Mouse (Mus musculus): ENCODE measurements around the gene Casp8. TPM values are rescaled to one million over a fixed set of nuclear protein-coding genes. Genes with fewer than 3 reads are reported as not detected.
A peak's percentile ranks its signal among the peaks of the same experiment; 100 is the strongest.
"Not testable (repeated sequence)": the region's sequence is repeated elsewhere in the genome, so short reads cannot be mapped to it uniquely, and the experiment has no call there.

The Casp8 gene
- 2.3 and 3.1 TPM in 2 replicates for polyA plus RNA-seq (2012; rRNA removed)

DNA sequence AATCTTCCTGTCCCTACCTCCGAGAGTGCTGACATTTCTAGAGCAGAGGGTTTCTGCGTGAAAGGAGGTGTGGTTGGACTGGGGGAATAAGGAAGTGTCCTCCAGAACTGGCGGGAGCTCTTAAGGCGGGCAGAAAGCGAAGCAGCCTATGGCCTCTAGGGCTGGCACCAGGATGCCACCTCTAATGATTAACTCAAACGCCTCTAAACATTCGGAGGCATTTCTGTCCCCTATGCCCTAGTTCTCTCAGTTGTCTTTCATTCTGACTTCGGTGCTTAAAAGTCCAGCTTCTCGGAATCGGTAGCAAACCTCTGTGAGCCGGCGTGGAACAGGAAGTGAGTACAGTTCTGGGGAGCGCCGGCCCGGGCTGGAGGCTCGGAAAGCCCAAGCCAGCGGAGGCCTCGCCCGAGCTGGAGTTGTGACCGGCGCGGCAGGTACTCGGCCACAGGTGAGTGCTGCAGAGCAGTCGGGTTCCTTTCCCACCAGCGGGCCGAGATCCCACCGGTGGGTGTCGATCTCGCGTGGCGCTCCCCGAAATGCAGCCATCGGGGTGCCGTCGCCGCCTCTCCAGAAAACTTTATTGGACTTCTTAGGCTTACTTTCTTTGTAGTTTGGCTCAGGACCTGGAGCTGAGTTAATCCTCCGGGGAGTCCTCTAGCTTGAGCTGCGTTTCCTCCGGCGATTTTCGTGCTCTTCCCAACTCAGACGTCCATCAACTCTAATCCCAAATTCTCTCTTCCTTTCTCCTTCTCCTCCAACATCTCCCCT lies at the start of gene Casp8:
TSS of gene Casp8 (plus strand) at position 84 of the 768 bp plus-strand sequence.
- Histone ChIP-seq H3K4me1 (ENCODE audit: control insufficient read depth, insufficient read depth, low read length) (no peaks in the 10 kb centered on the region), H3K4me3 (ENCODE audit: insufficient read depth, low read length) (peak within 1 kb of the TSS; percentile 44), H3K27ac (ENCODE audit: insufficient read depth, low read length) (no peak within 1 kb of the TSS)
- no peak for TF ChIP-seq POLR2A (IDR thresholded peaks at IDR 0.05; ENCODE audit: extremely low read depth, insufficient read depth, low read length)
- no peak for TF ChIP-seq CTCF (IDR thresholded peaks at IDR 0.05; ENCODE audit: extremely low read depth, insufficient read depth, low read length)

GRCm38 (mm10) chr1:58746880-58747279 lies 48.3 kb upstream of the Casp8 start:
- H3K27ac ChIP-seq (ENCODE audit: insufficient read depth, low read length) = no peak overlapping the region
- 0 out of 2 replicates have a peak, but pooled peaks cover 2% of the 10 kb centered on the region for H3K4me1 ChIP-seq (ENCODE audit: control insufficient read depth, insufficient read depth, low read length)
- no peak overlapping the region for H3K4me3 ChIP-seq (ENCODE audit: insufficient read depth, low read length)
- TF ChIP-seq POLR2A (IDR thresholded peaks at IDR 0.05; ENCODE audit: extremely low read depth, insufficient read depth, low read length) = no peak
- TF ChIP-seq CTCF (IDR thresholded peaks at IDR 0.05; ENCODE audit: extremely low read depth, insufficient read depth, low read length) = peak; percentile 76

DNA sequence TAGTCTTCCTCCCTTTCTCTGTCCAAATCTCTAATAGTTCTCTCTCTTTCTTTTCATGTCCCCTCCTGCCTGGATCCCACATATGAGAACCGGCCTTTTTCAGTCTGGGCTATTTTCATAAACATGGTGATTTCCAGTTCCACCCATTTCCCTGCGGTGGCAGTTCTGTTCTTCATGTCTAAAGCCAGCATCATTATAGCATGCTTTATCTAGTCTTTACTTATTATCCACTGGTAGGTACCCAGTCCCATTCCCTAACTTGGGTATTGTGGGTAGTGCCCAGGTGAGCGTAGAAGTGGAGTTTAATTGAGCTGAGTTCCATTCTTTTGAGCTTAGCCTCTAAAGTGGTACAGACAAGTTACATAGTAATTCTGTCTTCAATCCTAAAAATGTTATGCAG lies 35.7 kb upstream of the Casp8 start:
- no peaks in the 10 kb centered on the region for H3K4me1 ChIP-seq (ENCODE audit: control insufficient read depth, insufficient read depth, low read length)
- no peak for TF ChIP-seq POLR2A (IDR thresholded peaks at IDR 0.05; ENCODE audit: extremely low read depth, insufficient read depth, low read length)
- TF ChIP-seq CTCF (IDR thresholded peaks at IDR 0.05; ENCODE audit: extremely low read depth, insufficient read depth, low read length) = no peak
- no peak overlapping the region for H3K4me3 ChIP-seq (ENCODE audit: insufficient read depth, low read length)
- H3K27ac ChIP-seq (ENCODE audit: insufficient read depth, low read length) = no peak overlapping the region

DNA sequence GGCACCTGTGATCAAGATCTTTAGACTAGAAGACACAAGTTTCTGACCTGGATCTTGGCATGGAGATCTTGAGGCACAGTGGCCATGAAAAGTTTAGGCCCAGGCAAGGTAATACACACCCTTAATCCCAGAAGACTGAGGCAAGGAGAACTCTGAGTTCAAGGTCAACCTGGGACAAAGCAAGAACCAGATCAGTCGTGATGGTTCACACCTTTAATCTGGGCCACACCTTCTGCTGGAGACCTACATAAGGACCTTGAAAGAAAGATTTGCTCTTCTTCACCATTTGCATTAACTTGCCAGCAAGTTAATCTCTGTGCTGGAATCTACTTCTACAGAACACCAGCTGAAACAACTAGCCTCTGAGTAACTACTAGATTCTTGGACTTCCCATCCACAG lies 34.6 kb upstream of the Casp8 start:
- H3K27ac ChIP-seq (ENCODE audit: insufficient read depth, low read length) = no peak overlapping the region
- TF ChIP-seq POLR2A (IDR thresholded peaks at IDR 0.05; ENCODE audit: extremely low read depth, insufficient read depth, low read length) (no peak), CTCF (IDR thresholded peaks at IDR 0.05; ENCODE audit: extremely low read depth, insufficient read depth, low read length) (no peak)
- H3K4me1 ChIP-seq (ENCODE audit: control insufficient read depth, insufficient read depth, low read length) = no peaks in the 10 kb centered on the region
- no peak overlapping the region for H3K4me3 ChIP-seq (ENCODE audit: insufficient read depth, low read length)

DNA sequence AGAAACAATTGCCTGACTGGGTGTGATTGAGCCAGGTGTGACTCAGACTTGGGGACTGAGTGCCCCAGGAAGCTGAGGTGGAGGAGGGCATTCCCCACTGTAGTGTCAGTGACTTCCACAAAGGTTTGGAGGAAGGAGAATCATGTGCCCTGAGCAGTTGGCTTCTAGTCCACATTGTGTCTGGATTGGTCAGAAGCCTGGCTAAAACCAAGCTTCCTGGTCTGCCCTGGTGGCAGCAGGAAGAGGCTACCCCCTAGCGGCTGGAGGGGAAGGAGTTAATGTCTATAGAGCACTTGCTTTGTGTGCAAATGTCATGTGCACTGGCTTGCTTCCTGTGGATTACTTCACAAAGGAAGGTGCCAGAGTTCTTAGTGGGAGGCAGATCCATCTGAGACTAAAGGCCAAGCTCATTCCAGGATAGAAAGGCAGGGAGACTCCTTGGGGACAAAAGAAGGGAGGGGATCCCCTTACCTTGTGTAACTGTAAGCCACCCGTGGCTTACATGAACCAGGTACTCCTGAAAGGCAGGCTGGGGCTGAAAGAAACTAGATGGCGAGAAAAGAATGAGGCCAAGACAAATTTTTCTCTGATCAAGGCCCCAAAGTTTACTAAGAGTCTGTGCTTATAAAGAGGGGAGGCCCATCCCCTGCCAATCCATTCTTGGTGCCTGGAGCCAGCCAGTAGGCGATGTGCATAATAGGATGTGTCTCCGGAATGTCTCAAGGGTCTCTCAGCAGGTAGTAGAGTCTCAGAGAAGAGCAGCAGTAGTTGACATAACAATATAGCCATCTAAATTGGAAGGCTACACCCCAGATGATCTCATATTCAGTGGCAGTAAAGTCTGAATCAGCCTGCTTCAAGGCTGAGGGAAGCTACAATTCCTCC lies 33.5 kb upstream of the Casp8 start:
- H3K4me1 ChIP-seq (ENCODE audit: control insufficient read depth, insufficient read depth, low read length); H3K27ac ChIP-seq (ENCODE audit: insufficient read depth, low read length); H3K4me3 ChIP-seq (ENCODE audit: insufficient read depth, low read length): not testable (repeated sequence)

DNA sequence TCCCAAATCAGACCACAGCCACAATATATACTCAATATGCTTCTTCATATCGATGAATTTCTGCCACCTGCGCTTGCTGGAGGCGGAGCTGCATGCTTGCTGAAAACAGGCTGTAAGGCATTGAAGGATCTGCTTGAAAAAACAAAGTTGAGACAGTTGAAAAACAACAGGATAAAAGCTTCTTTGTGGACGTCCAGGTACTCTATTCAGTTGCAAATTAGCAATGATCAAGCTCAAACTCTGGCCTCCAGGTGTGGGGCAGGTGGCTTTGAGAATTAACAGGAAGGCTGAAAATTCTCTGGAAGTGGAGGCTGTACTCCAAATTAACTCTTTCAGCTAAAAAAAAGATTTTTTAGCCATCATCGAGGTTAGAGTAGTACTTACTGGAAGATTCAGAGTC lies 32.6 kb upstream of the Casp8 start:
- H3K4me1 ChIP-seq (ENCODE audit: control insufficient read depth, insufficient read depth, low read length) = no peaks in the 10 kb centered on the region
- TF ChIP-seq POLR2A (IDR thresholded peaks at IDR 0.05; ENCODE audit: extremely low read depth, insufficient read depth, low read length) (no peak), CTCF (IDR thresholded peaks at IDR 0.05; ENCODE audit: extremely low read depth, insufficient read depth, low read length) (no peak)
- no peak overlapping the region for H3K27ac ChIP-seq (ENCODE audit: insufficient read depth, low read length)
- no peak overlapping the region for H3K4me3 ChIP-seq (ENCODE audit: insufficient read depth, low read length)

DNA sequence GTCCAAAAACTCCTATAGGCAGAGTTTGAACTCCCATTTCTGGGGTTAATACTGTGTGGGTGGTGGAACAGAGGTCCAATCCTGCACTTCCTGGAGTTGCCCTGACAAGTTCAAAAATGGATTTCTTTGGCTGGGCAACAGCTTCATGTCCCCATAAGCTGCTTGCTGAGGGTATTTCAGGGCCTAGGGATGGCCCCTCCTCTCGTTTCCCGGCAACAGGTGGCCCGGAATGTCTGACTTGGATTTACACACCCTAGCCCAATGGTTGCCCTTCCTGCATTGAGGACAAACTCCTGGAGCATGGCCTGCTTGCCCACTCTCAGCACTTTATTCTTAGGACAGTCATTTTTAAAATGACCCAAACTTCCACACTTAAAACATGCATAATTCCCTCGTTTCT lies 28.7 kb upstream of the Casp8 start:
- not testable (repeated sequence) for H3K4me1 ChIP-seq (ENCODE audit: control insufficient read depth, insufficient read depth, low read length); H3K4me3 ChIP-seq (ENCODE audit: insufficient read depth, low read length); H3K27ac ChIP-seq (ENCODE audit: insufficient read depth, low read length)

DNA sequence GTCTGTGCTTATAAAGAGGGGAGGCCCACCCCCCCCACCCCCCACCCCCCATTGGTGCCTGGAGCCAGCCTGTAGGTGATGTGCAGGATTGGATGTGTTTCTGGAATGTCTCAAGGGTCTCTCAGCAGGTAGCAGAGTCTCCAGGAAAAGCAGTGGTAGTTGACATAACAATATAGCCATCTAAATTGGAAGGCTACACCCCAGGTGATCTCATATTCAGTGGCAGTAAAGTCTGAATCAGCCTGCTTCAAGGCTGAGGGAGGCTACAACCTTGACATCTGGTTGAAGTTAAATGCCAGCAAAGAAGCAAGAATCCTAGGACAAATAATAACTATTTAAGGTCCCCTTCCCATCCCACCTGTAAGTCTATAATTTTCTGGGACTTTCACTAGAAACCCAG lies 26.0 kb upstream of the Casp8 start:
- TF ChIP-seq CTCF (IDR thresholded peaks at IDR 0.05; ENCODE audit: extremely low read depth, insufficient read depth, low read length) = no peak
- no peak for TF ChIP-seq POLR2A (IDR thresholded peaks at IDR 0.05; ENCODE audit: extremely low read depth, insufficient read depth, low read length)
- Histone ChIP-seq H3K27ac (ENCODE audit: insufficient read depth, low read length) (no peak overlapping the region), H3K4me1 (ENCODE audit: control insufficient read depth, insufficient read depth, low read length) (no peaks in the 10 kb centered on the region), H3K4me3 (ENCODE audit: insufficient read depth, low read length) (no peak overlapping the region)

- Histone ChIP-seq H3K4me1 (ENCODE audit: control insufficient read depth, insufficient read depth, low read length) (no peaks in the 10 kb centered on the region), H3K4me3 (ENCODE audit: insufficient read depth, low read length) (no peak overlapping the region), H3K27ac (ENCODE audit: insufficient read depth, low read length) (no peak overlapping the region)
- TF ChIP-seq CTCF (IDR thresholded peaks at IDR 0.05; ENCODE audit: extremely low read depth, insufficient read depth, low read length) = no peak
- no peak for TF ChIP-seq POLR2A (IDR thresholded peaks at IDR 0.05; ENCODE audit: extremely low read depth, insufficient read depth, low read length)
Measured at GRCm38 (mm10) chr1:58769701-58770100, 25.5 kb upstream of the Casp8 start.

DNA sequence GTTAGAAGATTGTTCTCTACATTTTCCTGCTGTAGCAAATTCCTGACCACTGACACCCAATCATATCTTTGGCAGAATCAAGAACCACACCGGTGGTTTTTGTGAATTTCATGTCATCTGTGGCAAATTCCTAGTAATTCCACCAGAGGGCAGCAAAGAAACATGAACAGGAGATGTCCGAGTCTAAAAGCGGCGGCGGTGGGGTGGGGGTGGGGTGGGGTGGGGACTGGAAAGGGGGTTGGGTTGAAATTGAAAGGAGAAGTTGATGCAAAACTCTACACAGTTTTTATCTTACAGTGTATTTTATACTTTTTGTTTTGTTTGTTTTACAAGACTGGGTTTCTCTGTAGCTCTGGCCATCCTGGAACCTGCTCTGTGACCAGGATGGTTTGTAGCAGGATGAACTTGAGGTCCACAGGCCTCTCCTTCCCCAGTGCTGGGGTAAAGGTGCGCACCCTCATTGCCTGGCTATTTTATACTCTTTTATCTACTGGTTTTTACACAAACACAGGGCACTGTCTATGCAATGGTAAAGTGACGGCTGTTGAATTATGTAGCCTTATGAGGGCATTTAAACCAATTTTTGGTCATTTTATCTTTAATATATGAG lies 25.0 kb upstream of the Casp8 start:
- H3K27ac ChIP-seq (ENCODE audit: insufficient read depth, low read length) = no peak overlapping the region
- H3K4me1 ChIP-seq (ENCODE audit: control insufficient read depth, insufficient read depth, low read length) = no peaks in the 10 kb centered on the region
- no peak overlapping the region for H3K4me3 ChIP-seq (ENCODE audit: insufficient read depth, low read length)
- TF ChIP-seq POLR2A (IDR thresholded peaks at IDR 0.05; ENCODE audit: extremely low read depth, insufficient read depth, low read length) (no peak), CTCF (IDR thresholded peaks at IDR 0.05; ENCODE audit: extremely low read depth, insufficient read depth, low read length) (peak; percentile 54)

Data from cortical plate, adult 2 months (tissue).